Mouse (Mus musculus) bone marrow macrophage, adult 2 months (primary cell): ENCODE data around the gene Htra1. TPM values are rescaled to one million over a fixed set of nuclear protein-coding genes. Genes with fewer than 3 reads are reported as not detected.

Source experiments
- H3K27ac ChIP-seq: 2 replicates; pipeline ENCODE4 v1.5.1; 2012; ENCODE audit warnings: low read depth, low read length; ENCODE audit not compliant: insufficient read depth
- H3K4me1 ChIP-seq: 2 replicates; pipeline ENCODE4 v1.6.1; 2012; ENCODE audit warnings: low read length; ENCODE audit not compliant: control insufficient read depth, insufficient read depth
- H3K4me3 ChIP-seq: 2 replicates; pipeline ENCODE4 v1.5.1; 2012; ENCODE audit warnings: mild to moderate bottlenecking, low read length, moderate library complexity; ENCODE audit not compliant: insufficient read depth
- CTCF ChIP-seq: IDR thresholded peaks from 2 replicates; pipeline ENCODE4 v1.5.1; 2012; ENCODE audit warnings: low read depth, mild to moderate bottlenecking, low read length, moderate library complexity
- POLR2A ChIP-seq: IDR thresholded peaks from 2 replicates; pipeline ENCODE4 v1.6.1; 2012; ENCODE audit warnings: mild to moderate bottlenecking, low read depth, low read length, borderline replicate concordance
- polyA plus RNA-seq: library from polyadenylated mRNA; stranded (reverse); fragments of >200 nt; gene quantifications from 2 replicates; pipeline ENCODE4 v1.2.4, GENCODE M21; 2012; ENCODE audit not compliant: missing spikeins, insufficient read depth, insufficient read length

The Htra1 gene
- polyA plus RNA-seq, 1 experiment, result 1.5 TPM

- TF ChIP-seq CTCF, result no peak
- no peak for TF ChIP-seq POLR2A
- Histone ChIP-seq H3K27ac (no peak overlapping the region), H3K4me1 (peaks cover 22% of the 10 kb centered on the region), H3K4me3 (no peak overlapping the region)
These were observed 25.5 kb downstream of the Htra1 start for GRCm38 (mm10) chr7:130961429-130961828.

GRCm38 (mm10) chr7:130964686-130965085 is 28.8 kb downstream of the Htra1 start:
- no peak overlapping the region for H3K27ac ChIP-seq
- H3K4me3 ChIP-seq, result no peak overlapping the region
- peaks cover 42% of the 10 kb centered on the region for H3K4me1 ChIP-seq
- no peak for TF ChIP-seq POLR2A

GRCm38 (mm10) chr7:130965396-130965795 is 29.5 kb downstream of the Htra1 start:
- Histone ChIP-seq H3K4me1 (peaks cover 38% of the 10 kb centered on the region), H3K27ac (no peak overlapping the region), H3K4me3 (no peak overlapping the region)
- TF ChIP-seq CTCF, result no peak

GRCm38 (mm10) chr7:130965909-130966365 is 30.0 kb downstream of the Htra1 start:
- Histone ChIP-seq H3K4me1 (peaks cover 38% of the 10 kb centered on the region), H3K27ac (no peak overlapping the region), H3K4me3 (no peak overlapping the region)
- TF ChIP-seq CTCF (no peak), POLR2A (no peak)

GRCm38 (mm10) chr7:130966451-130966850 is 30.5 kb downstream of the Htra1 start:
- Histone ChIP-seq H3K27ac (no peak overlapping the region), H3K4me3 (no peak overlapping the region), H3K4me1 (peaks cover 38% of the 10 kb centered on the region)
- TF ChIP-seq CTCF (no peak), POLR2A (no peak)

DNA sequence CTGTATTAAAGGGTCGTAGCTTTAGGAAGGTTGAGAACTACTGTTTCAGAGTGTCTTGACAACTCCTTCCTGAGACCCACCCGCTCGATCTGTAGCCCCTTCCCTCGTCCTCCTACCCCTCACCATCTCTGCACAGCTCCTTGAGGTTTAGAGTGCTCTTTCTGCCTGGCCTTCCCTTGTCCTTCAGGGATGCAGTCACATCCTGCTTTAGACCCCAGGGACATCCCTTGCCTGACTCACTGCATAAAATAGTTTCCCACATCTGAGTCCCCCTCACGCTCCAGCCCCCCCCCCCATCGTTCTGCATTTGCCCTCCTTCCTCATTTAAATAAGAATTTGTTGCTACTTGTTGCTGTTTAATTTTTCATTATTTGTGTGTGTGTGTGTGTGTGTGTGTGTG is 31.0 kb downstream of the Htra1 start:
- H3K4me1 ChIP-seq, result peaks cover 38% of the 10 kb centered on the region
- no peak for TF ChIP-seq CTCF
- no peak for TF ChIP-seq POLR2A
- no peak overlapping the region for H3K27ac ChIP-seq
- no peak overlapping the region for H3K4me3 ChIP-seq

DNA sequence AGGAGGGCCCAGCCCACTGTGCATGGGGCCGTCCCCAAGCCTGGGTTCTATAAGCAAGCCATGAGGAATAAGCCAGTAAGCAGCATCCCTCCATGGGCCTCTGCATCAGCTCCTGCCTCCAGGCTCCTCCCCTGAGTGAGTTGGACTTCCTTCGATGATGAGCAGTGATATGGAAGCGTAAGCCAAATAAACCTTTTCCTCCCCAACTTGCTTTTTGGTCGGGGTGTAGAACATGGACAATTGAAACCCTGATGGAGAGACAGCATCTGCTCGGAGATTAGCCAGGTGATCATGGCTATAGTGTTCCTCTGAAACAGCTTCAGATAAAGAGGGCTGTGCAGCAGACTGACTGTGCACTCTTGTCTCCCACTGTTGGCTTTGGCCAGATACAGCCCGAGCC is 32.0 kb downstream of the Htra1 start:
- H3K4me3 ChIP-seq, result no peak overlapping the region
- TF ChIP-seq POLR2A, result no peak
- peaks cover 38% of the 10 kb centered on the region for H3K4me1 ChIP-seq
- no peak overlapping the region for H3K27ac ChIP-seq

DNA sequence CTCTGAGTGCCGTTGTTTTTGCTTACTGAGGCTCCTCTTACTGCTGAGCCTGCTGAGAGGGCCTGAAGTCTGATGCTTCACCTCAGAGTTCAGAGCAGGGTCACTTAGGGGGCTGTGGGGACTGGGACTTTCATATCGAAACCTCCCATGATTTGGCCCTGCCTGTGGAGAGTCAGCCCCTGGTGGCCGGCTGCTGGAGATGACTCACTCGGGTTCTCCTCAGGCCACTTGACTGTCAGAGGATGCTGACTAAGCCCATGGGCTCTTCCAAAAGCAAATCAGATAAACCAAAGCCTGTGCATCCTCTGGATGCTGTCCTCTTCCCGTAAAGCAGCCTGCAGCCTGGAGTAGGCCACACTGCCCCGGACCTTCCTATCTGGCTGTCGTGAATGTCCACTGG is 32.6 kb downstream of the Htra1 start:
- peaks cover 35% of the 10 kb centered on the region for H3K4me1 ChIP-seq
- peak overlapping the region; percentile 9; the same call in 1 of the 2 replicates for H3K4me3 ChIP-seq
- TF ChIP-seq POLR2A (no peak), CTCF (no peak)
- H3K27ac ChIP-seq, result peak overlapping the region; percentile 28

DNA sequence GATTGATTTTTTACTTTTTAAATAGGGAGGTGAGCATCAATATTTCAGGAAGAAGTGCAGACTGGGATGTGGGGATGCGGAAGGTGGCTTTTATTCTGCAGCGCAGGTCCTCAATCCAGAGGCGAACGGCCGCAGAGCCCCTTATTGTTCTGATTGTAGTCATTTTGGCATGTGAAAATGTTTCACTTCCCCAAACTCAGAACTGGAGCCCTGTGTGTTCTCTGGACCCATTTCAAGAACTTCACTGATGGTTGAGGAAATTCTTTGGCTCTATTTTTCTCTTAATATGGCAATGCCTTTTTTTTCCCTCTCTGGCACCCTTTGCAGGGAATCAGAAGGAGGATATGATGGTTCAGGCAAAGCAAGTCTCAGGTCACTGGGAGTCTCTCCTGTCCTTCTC is 33.2 kb downstream of the Htra1 start:
- Histone ChIP-seq H3K4me3 (no peak overlapping the region), H3K27ac (peak overlapping the region; percentile 28), H3K4me1 (peaks cover 34% of the 10 kb centered on the region)
- no peak for TF ChIP-seq POLR2A
- TF ChIP-seq CTCF, result no peak

GRCm38 (mm10) chr7:130969507-130969906 is 33.6 kb downstream of the Htra1 start:
- H3K27ac ChIP-seq, result no peak overlapping the region
- TF ChIP-seq POLR2A (no peak), CTCF (no peak)
- H3K4me1 ChIP-seq, result peaks cover 32% of the 10 kb centered on the region
- H3K4me3 ChIP-seq, result no peak overlapping the region

DNA sequence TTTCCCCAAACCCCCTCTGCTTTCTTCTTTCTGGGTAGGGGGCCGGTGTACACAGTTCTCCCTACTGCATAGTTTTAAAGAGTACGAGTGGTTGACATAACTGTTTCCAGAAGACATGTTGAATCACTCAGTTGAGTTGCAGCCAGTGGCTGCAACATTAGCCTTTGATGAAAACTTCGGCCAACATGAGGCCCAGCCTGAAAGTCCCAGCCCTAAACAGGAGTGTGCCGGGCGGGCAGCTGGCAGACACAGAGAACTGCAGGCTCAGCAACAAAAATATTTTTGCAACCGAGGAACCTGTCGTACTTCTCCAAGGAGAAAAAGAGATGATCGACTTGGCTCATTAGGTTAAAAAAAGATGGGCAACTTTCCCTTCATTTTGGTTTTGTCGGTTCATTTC is 36.9 kb downstream of the Htra1 start:
- Histone ChIP-seq H3K27ac (no peak overlapping the region), H3K4me3 (no peak overlapping the region), H3K4me1 (peaks cover 16% of the 10 kb centered on the region)
- TF ChIP-seq POLR2A (no peak), CTCF (no peak)
